Mouse (Mus musculus): ENCODE results near the gene Grik4. TPM values are rescaled to one million over a fixed set of nuclear protein-coding genes. Genes with fewer than 3 reads are reported as not detected.

The Grik4 gene
- polyA plus RNA-seq, 1 experiment from 2014 or later, result 13.2 TPM

DNA sequence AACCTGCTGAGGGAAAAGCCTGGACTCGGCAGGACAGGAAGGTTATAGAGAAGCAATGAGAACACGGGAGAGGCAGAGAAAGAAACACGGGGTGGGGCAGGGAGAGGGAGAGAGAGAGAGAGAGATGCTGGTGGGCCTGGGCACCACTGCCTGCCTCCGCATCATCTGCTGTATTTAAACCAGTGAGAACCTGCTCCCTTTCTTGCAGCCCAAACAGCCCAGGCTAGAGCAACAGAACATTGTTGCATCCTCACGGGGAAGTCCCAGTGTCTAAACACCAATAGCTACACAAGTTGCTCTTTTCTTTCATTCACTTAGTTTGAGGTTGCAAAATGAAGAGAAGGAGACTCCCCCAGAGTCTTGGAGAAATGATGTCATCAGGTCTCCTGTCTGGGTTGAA lies 258.2 kb downstream of the Grik4 start:
- WGBS, result 71% methylated on average over 5 of the region's 5 CpGs
- Histone ChIP-seq H3K36me3 (no peaks in the 10 kb centered on the region), H3K27me3 (no peaks in the 10 kb centered on the region), H3K27ac (replicated peaks) (no peak overlapping the region), H3K9me3 (no peaks in the 10 kb centered on the region), H3K4me1 (replicated peaks) (no peaks in the 10 kb centered on the region), H3K4me2 (no peak overlapping the region), H3K9ac (no peak overlapping the region), H3K4me3 (no peak overlapping the region)
- no peak for ATAC-seq (ENCODE audit: low FRiP score, low read depth)

DNA sequence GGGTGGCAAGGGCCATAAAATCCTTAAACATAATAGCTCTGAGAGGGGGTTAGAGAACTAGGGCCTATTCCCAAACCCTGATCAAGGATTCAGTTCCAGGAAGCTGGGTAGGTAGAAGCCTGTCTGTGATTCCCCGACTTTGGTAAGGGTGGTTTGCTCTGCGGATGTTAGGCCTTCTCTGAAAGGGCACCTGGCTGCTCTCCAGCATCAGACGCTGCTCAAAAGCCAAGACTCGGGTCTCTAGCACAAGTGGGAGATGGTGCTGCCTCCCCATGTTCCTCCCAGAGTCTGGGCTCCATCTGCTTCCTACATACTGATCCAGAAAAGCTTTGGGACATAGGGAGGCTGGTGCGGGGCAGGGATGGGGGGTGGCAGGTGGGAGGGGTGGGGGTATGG lies 270.3 kb downstream of the Grik4 start:
- ATAC-seq (ENCODE audit: low FRiP score, low read depth), result no peak
- Histone ChIP-seq H3K4me1 (replicated peaks) (peaks cover 31% of the 10 kb centered on the region), H3K4me2 (no peak overlapping the region), H3K4me3 (no peak overlapping the region), H3K36me3 (no peaks in the 10 kb centered on the region), H3K9me3 (no peaks in the 10 kb centered on the region), H3K9ac (no peak overlapping the region), H3K27me3 (no peaks in the 10 kb centered on the region), H3K27ac (replicated peaks) (no peak overlapping the region)
- WGBS, result 67% methylated on average over 5 of the region's 5 CpGs

DNA sequence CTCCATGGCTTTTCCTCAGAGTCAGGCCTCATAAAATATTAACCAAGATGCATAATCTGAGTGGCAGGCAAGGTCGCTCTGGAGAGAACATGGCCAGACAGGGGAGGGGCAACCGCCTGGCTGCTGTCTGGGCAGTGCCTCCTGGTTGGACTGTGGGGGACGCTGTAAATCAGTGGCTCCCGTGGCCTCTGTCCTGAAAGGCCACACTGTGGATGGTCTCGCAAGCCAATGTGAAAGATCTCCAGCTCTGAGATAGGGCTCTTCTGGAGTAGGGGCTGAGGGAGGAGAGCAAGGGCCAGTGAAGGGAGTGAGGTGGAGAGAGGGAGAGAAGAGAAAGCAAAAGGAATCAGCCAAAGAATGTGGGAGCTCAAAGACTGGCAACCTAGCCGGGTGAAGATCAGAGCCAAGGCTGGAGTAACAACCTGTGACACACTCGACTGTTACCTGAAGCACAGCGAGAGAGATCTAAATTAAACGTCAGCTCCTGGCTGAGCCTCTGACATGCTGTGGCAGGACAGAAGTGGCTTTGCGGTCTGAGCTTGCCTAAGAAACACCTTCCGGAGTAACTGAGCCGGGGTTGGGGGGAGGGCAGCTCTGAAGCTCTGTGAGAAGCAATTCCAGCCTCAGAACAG lies 270.8 kb downstream of the Grik4 start:
- Histone ChIP-seq H3K4me1 (replicated peaks) (peaks cover 31% of the 10 kb centered on the region), H3K9me3 (no peaks in the 10 kb centered on the region), H3K4me2 (no peak overlapping the region), H3K36me3 (no peaks in the 10 kb centered on the region), H3K9ac (no peak overlapping the region), H3K27me3 (no peaks in the 10 kb centered on the region), H3K27ac (replicated peaks) (peak overlapping the region; percentile 59; the same call in 1 of the 2 replicates), H3K4me3 (no peak overlapping the region)
- WGBS, result 57% methylated on average over 12 of the region's 12 CpGs
- ATAC-seq (ENCODE audit: low FRiP score, low read depth), result peak; percentile 17; the same call in 1 of the 2 replicates

DNA sequence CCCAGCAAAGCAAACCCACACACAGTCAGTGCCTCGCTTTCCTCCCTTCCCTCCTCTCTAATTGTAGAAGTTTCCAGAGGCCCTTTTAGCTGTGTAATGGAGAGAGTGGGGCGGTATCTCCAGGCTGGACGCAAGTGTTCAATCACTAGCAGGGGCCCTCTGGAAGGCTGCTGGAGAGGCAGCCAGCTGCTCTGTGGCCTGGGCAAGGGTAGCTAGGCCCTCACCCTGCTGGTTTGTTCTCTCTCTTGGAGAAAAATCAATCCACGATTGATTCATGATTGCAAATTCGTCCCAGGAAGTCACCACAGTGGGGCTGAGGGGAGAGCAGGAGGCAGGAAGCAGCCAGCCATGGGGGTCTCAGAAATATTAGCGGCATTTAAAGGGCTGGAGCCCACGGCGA lies 271.3 kb downstream of the Grik4 start:
- Histone ChIP-seq H3K4me2 (no peak overlapping the region), H3K9ac (no peak overlapping the region), H3K9me3 (no peaks in the 10 kb centered on the region), H3K4me1 (replicated peaks) (peaks cover 31% of the 10 kb centered on the region), H3K4me3 (no peak overlapping the region), H3K27me3 (no peaks in the 10 kb centered on the region), H3K36me3 (no peaks in the 10 kb centered on the region), H3K27ac (replicated peaks) (peak overlapping the region; percentile 59; the same call in 1 of the 2 replicates)
- ATAC-seq (ENCODE audit: low FRiP score, low read depth), result no peak; the same call in 1 of the 2 replicates
- 52% methylated on average over 8 of the region's 8 CpGs for WGBS

DNA sequence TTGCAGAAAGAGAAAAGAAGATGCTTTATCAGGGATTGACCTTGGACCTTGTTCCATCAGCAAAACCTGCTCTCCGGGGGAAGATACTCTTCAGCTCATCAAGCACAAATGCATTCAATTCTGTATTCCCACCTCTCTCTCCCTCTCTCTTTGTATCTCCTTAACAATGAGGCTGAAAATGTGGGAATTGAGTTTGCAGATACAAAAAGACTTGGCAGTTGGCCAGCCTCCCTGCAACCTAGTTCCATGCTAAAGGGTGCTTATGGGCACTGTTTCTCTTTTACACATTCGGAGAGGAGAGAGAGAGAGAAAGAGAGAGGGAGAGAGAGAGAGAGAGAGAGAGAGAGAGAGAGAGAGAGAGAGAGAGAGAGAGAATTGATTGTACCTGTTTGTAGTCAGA lies 273.7 kb downstream of the Grik4 start:
- Histone ChIP-seq H3K27ac (replicated peaks) (0 out of 2 replicates have a peak overlapping the region, but pooled peaks have one; percentile 48), H3K36me3 (no peaks in the 10 kb centered on the region), H3K4me1 (replicated peaks) (peaks cover 31% of the 10 kb centered on the region), H3K9me3 (no peaks in the 10 kb centered on the region), H3K27me3 (no peaks in the 10 kb centered on the region), H3K4me3 (no peak overlapping the region), H3K4me2 (no peak overlapping the region), H3K9ac (no peak overlapping the region)
- ATAC-seq (ENCODE audit: low FRiP score, low read depth), result no peak
- WGBS, result 37% methylated on average over 2 of the region's 2 CpGs

DNA sequence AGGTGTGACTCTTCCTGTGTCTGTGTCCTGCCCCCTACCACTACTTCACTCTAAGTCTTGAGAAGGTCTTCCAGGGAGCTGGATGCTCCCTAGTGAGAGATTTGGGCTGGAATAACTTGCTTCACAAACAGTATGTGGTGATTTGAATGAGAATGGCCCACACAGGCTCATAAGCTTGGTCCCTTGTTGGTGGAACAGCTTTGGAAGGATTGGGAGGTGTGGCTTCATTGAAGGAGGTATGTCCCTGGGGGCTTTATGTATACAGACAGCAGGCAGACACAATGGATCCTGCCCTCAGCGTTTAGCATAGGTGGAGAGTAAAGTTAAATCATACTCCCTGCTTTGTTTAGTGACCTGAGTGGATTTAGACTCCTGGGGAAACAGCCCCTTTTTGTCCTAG lies 282.8 kb downstream of the Grik4 start:
- 72% methylated on average over 1 of the region's 1 CpGs for WGBS
- no peak for ATAC-seq (ENCODE audit: low FRiP score, low read depth)
- H3K27ac ChIP-seq (replicated peaks), result no peak overlapping the region
- no peak overlapping the region for H3K4me3 ChIP-seq
- H3K4me2 ChIP-seq, result no peak overlapping the region
- H3K36me3 ChIP-seq, result no peaks in the 10 kb centered on the region
- H3K9ac ChIP-seq, result no peak overlapping the region
- H3K4me1 ChIP-seq (replicated peaks), result peaks cover 23% of the 10 kb centered on the region
- H3K9me3 ChIP-seq, result no peaks in the 10 kb centered on the region
- no peaks in the 10 kb centered on the region for H3K27me3 ChIP-seq

DNA sequence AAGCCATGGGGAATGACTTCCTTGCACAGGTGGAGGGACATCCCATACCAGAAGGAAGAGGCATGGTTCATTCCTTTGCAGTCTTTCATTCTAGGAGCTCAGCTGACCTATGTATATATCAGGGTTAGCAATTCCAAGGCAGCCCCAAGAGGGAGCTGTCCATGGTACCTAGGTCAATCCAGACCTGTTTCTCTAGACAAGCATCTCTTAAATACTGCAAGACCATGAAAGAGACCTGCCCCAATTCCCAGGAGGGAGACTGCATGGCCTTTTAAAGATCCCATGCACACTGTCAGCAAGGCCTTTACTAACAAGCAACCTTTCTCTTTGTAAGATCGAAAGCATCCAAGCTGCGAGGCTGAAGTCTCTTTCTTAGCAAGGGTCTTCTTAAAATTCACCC lies 291.5 kb downstream of the Grik4 start:
- no peak overlapping the region for H3K9ac ChIP-seq
- peaks cover 7% of the 10 kb centered on the region; the same call in 1 of the 2 replicates for H3K4me1 ChIP-seq (replicated peaks)
- no peak for ATAC-seq (ENCODE audit: low FRiP score, low read depth)
- no peak overlapping the region for H3K4me3 ChIP-seq
- H3K27me3 ChIP-seq, result no peaks in the 10 kb centered on the region
- WGBS, result 82% methylated on average over 2 of the region's 2 CpGs
- no peak overlapping the region for H3K27ac ChIP-seq (replicated peaks)
- no peaks in the 10 kb centered on the region for H3K36me3 ChIP-seq
- no peaks in the 10 kb centered on the region for H3K9me3 ChIP-seq
- no peak overlapping the region for H3K4me2 ChIP-seq

DNA sequence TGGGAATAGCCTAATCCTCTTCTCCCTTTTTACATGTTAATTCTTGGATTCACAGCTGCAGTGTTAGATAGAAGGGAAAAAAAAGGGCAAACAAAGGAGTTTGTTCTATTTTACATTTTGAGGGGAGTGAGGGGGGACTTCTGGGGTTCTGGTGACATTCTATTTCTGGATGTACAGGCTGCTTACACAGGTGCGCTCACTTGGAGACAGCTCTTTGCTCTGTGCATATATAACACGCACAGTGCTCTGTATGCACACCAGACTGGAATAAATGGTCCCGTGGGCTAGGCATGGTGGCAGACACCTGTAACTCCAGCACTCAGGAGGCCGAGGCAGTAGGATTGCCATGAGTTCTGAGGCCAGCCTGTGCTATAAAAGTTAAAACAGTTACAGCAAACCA lies 292.0 kb downstream of the Grik4 start:
- no peaks in the 10 kb centered on the region for H3K27me3 ChIP-seq
- H3K9ac ChIP-seq, result no peak overlapping the region
- H3K4me1 ChIP-seq (replicated peaks), result peaks cover 4% of the 10 kb centered on the region; the same call in 1 of the 2 replicates
- H3K9me3 ChIP-seq, result no peaks in the 10 kb centered on the region
- H3K4me2 ChIP-seq, result no peak overlapping the region
- H3K36me3 ChIP-seq, result no peaks in the 10 kb centered on the region
- H3K27ac ChIP-seq (replicated peaks), result no peak overlapping the region
- WGBS, result 58% methylated on average over 4 of the region's 4 CpGs
- ATAC-seq (ENCODE audit: low FRiP score, low read depth), result no peak
- no peak overlapping the region for H3K4me3 ChIP-seq

DNA sequence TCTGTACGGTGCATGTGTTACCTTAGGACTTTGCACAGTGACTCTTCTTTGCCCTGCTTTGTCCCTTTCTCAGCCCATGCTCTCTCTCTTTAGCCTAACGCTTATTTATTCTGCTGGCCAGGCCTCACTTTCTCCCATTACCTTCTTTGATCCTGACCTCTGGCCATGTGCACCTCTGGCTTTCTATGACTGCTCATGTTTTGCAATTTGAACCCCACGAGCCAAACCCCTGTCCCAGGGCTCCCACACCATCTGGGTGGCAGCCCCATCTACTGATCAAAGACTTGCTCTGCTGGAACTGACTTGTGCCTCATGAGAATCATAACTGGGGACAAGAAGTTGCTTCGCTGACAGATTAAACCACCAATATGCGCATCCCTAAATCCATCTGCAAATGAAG lies 294.4 kb downstream of the Grik4 start:
- Histone ChIP-seq H3K4me2 (no peak overlapping the region), H3K36me3 (no peaks in the 10 kb centered on the region), H3K9me3 (no peaks in the 10 kb centered on the region), H3K4me3 (no peak overlapping the region), H3K27ac (replicated peaks) (no peak overlapping the region), H3K4me1 (replicated peaks) (peaks cover 13% of the 10 kb centered on the region), H3K27me3 (no peaks in the 10 kb centered on the region), H3K9ac (no peak overlapping the region)
- WGBS, result 70% methylated on average over 5 of the region's 5 CpGs
- no peak for ATAC-seq (ENCODE audit: low FRiP score, low read depth)

DNA sequence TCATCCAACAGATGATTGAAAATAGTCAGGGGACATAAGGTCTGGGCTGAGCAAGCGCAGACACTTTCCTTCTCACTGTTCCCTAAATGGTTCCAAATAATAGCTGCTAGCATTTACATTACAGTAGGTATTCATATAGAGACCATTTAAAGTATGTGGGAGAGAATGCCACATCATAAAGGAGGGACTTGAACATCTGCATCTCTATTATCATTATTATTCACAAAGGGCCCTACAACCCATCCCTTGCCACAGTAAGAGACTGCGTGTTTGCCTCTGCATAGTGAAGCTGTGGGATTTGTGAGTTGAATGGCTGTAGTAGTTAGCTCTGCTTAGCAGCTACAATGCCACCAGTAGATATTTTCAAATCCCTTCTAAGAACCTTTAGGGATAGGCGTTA lies 296.2 kb downstream of the Grik4 start:
- no peak for ATAC-seq (ENCODE audit: low FRiP score, low read depth)
- 84% methylated on average over 3 of the region's 3 CpGs for WGBS
- H3K27ac ChIP-seq (replicated peaks), result no peak overlapping the region
- H3K4me1 ChIP-seq (replicated peaks), result peaks cover 18% of the 10 kb centered on the region
- no peaks in the 10 kb centered on the region for H3K36me3 ChIP-seq
- no peak overlapping the region for H3K4me2 ChIP-seq
- no peak overlapping the region for H3K9ac ChIP-seq
- H3K27me3 ChIP-seq, result no peaks in the 10 kb centered on the region
- no peak overlapping the region for H3K4me3 ChIP-seq
- H3K9me3 ChIP-seq, result no peaks in the 10 kb centered on the region

DNA sequence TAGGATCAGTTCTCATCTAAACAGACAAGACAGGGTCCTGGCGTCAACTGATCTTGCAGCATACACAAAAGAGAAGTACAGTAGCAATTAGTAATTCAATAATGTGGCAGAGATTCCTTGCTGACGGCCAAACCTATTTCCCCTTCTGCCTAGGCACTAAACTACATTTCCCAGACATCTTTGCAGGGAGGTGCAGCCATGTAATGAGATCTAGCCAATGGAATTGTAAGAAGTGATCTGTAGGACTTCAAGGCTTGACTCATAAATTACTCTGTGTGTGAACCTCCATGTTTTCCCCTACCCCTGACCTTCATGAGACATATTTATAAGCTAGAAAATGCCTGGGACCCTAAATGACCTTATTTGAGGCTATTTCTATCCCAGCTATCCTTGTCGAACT lies 296.7 kb downstream of the Grik4 start:
- no peak overlapping the region for H3K4me3 ChIP-seq
- H3K27me3 ChIP-seq, result no peaks in the 10 kb centered on the region
- no peak overlapping the region for H3K27ac ChIP-seq (replicated peaks)
- 68% methylated on average over 3 of the region's 3 CpGs for WGBS
- H3K4me2 ChIP-seq, result no peak overlapping the region
- no peak for ATAC-seq (ENCODE audit: low FRiP score, low read depth)
- no peak overlapping the region for H3K9ac ChIP-seq
- H3K9me3 ChIP-seq, result no peaks in the 10 kb centered on the region
- peaks cover 22% of the 10 kb centered on the region for H3K4me1 ChIP-seq (replicated peaks)
- H3K36me3 ChIP-seq, result no peaks in the 10 kb centered on the region

DNA sequence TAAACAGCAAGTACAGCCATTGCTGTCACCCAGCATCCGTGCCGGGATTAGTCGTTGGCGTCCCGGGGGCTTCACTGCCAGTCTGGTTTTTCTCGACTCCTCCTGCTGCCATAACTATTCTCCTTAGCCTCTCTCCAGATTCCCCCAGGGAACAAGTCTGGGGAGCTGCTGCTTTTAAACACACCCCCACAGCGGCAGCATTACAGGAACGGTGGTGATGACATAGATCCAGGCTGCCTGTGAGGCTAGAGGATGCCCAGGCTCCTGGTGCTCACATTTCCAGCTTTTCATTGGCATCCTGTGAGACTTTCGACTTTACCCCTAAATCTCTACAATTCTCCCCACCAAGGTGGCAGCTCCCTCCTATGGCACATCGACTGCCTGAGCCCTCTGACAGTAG lies 297.5 kb downstream of the Grik4 start:
- 68% methylated on average over 10 of the region's 10 CpGs for WGBS
- Histone ChIP-seq H3K36me3 (no peaks in the 10 kb centered on the region), H3K27me3 (no peaks in the 10 kb centered on the region), H3K27ac (replicated peaks) (0 out of 2 replicates have a peak overlapping the region, but pooled peaks have one; percentile 4), H3K4me1 (replicated peaks) (peaks cover 27% of the 10 kb centered on the region), H3K9ac (no peak overlapping the region), H3K4me3 (no peak overlapping the region), H3K4me2 (no peak overlapping the region), H3K9me3 (no peaks in the 10 kb centered on the region)
- no peak for ATAC-seq (ENCODE audit: low FRiP score, low read depth)

DNA sequence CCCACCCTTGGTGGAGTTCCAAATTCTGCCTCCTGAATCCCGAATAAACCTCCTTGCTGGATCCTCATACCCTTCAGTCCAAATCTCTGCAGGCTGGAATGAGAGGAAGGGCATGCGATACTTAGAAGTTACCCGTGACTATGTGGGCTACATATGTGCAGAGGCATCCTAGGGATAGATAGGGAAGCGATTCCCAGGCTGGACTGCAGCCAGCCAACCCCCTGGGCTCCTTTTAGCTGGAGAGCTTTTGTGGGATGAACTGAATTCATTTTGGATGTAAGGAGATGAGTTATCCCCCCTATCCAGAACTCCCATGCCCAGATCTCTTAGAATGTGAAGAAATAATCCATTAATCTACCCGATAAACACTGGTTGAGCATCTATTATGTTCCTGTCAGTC lies 299.1 kb downstream of the Grik4 start:
- Histone ChIP-seq H3K4me1 (replicated peaks) (peaks cover 27% of the 10 kb centered on the region), H3K4me3 (no peak overlapping the region), H3K9ac (no peak overlapping the region), H3K9me3 (no peaks in the 10 kb centered on the region), H3K4me2 (no peak overlapping the region), H3K36me3 (no peaks in the 10 kb centered on the region), H3K27me3 (no peaks in the 10 kb centered on the region), H3K27ac (replicated peaks) (no peak overlapping the region)
- ATAC-seq (ENCODE audit: low FRiP score, low read depth), result no peak
- 80% methylated on average over 5 of the region's 5 CpGs for WGBS
